8 mouse cellular contexts compared by ENCODE assay signal in the genomic region with DNA sequence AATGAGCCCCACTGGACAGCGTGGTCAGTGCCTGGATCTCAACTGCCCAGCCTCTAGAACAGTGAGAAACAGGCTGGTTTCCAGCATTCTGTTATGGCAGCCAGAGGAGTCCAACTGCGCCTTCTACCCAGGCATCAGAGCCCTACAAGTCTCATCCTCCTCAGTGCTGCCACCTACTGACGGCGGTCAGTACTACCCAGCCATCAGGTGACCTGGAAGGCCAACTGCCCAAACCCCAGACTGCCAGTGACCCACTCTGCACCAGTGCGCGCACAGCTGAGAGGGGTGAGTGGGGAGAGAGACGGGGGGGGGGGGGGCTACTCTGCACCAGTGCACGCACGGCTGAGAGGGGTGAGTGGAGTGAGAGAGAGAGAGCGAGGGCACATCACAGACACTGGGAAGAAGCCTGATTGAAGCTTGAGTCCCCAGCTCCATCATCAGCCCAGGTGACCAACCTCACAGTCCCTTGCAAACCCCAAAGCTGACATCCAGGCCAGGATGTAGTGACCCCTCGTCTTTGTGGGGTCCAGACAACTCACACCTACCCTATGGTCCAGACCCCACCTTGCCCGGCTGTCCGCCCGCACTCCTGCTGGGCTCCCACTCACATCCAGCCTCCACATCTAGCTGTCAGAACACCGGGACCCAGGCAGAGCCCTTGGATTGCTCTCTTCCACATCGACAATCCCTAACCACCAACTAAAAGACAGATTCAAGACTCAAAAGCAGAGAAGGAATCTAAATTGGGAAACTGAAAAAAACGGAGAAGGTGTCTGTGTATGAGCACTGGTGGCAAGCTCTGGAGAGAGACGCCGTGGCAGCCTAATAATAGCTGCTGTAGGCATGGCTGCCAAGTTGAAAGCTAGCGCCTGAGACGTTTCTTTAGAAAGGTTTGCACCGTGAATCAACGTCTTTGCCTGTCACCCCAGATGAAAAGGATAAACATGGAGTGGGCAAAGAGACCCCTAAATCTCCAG. TPM values are rescaled to one million over a fixed set of nuclear protein-coding genes. Genes with fewer than 3 reads are reported as not detected.
DNase-seq lines count a peak whose midpoint lies in the region; ATAC-seq and TF ChIP-seq lines count a peak whose summit lies in the region.

No protein-coding gene starts in this region.

- H3K9ac ChIP-seq in hindbrain, postnatal 0 days (replicated peaks; ENCODE audit: low read length) = no peak overlapping the region

- WGBS in hindbrain, postnatal 0 days = 44% methylated on average over 21 of the region's 23 CpGs
- 66% methylated on average over 21 of the region's 23 CpGs for WGBS in spleen, adult 2 months

- no peaks in the 10 kb centered on the region for H3K27me3 ChIP-seq in testis, adult 2 months (ENCODE audit: control insufficient read depth, insufficient read depth, low read length)
- H3K27me3 ChIP-seq in hindbrain, postnatal 0 days (ENCODE audit: insufficient read depth, low read length) = no peaks in the 10 kb centered on the region
- no peaks in the 10 kb centered on the region for H3K27me3 ChIP-seq in spleen, adult 2 months (ENCODE audit: control insufficient read depth, insufficient read depth, low read length)

- no peak overlapping the region for H3K27ac ChIP-seq in testis, adult 2 months (ENCODE audit: control insufficient read depth, insufficient read depth, low read depth, low read length)
- peak overlapping the region; percentile 95 for H3K27ac ChIP-seq in gastrocnemius, adult 2 months
- H3K27ac ChIP-seq in hindbrain, postnatal 0 days = peak overlapping the region; percentile 58; the same call in 1 of the 2 replicates
- no peak overlapping the region for H3K27ac ChIP-seq in spleen, adult 2 months (ENCODE audit: insufficient read depth, low read length)

- TF ChIP-seq POLR2A in testis, adult 2 months (IDR thresholded peaks at IDR 0.05; ENCODE audit: control insufficient read depth, low read depth, low read length) = no peak
- no peak for TF ChIP-seq POLR2A in spleen, adult 2 months (IDR thresholded peaks at IDR 0.05; ENCODE audit: low read depth, low read length)

- no peaks in the 10 kb centered on the region for H3K9me3 ChIP-seq in hindbrain, postnatal 0 days (ENCODE audit: low read length)

- DNase-seq in testis, postnatal 14 days (ENCODE audit: low spot score) = no peak
- peak; percentile 75 for DNase-seq in cerebellum, adult 8-10 months
- peak; percentile 90 for DNase-seq in gastrocnemius, adult 2 months
- DNase-seq in hindbrain, postnatal 0 days (ENCODE audit: low spot score) = peak; percentile 80
- peak; percentile 57 for DNase-seq in left cerebral cortex, postnatal 36 days (ENCODE audit: low spot score in 2 of 2)
- DNase-seq in mesoderm, embryonic 11.5 days (ENCODE audit: low read depth, low spot score) = peak; percentile 65
- DNase-seq in spleen, adult 2 months (ENCODE audit: low read depth in 1 of 2, low spot score in 2 of 2) = peak; percentile 41 to 59

- TF ChIP-seq CTCF in testis, adult 2 months (IDR thresholded peaks at IDR 0.05; ENCODE audit: control insufficient read depth, insufficient read depth, insufficient replicate concordance, low read depth, low read length) = peak; percentile 77; the same call in 1 of the 2 replicates
- TF ChIP-seq CTCF in gastrocnemius, adult 2 months (IDR thresholded peaks at IDR 0.05) = peak; percentile 84
- peak; percentile 83 for TF ChIP-seq CTCF in hindbrain, postnatal 0 days (IDR thresholded peaks at IDR 0.05; ENCODE audit: low read depth)
- TF ChIP-seq CTCF in spleen, adult 2 months (IDR thresholded peaks at IDR 0.05; ENCODE audit: extremely low read depth, insufficient read depth, insufficient read length, insufficient replicate concordance) = peak; percentile 73; the same call in 1 of the 2 replicates

- H3K36me3 ChIP-seq in testis, adult 2 months (ENCODE audit: control insufficient read depth, insufficient read depth, low read length) = no peaks in the 10 kb centered on the region
- peaks cover 16% of the 10 kb centered on the region; the same call in 1 of the 2 replicates for H3K36me3 ChIP-seq in hindbrain, postnatal 0 days (ENCODE audit: insufficient read depth, low read length)
- peaks cover 11% of the 10 kb centered on the region for H3K36me3 ChIP-seq in spleen, adult 2 months (ENCODE audit: control insufficient read depth, insufficient read depth, low read length)

- intact Hi-C loops in gastrocnemius, adult 2 months (cut with DNase I) = loop anchor here (2.0 kb wide), 1 partner anchor 22 kb away; a partner anchor contains a TSS
- intact Hi-C loops in left cerebral cortex, postnatal 36 days (cut with DNase I) = loop anchor here (5.0 kb wide), 1 partner anchor 87 kb away; no protein-coding TSS in a partner anchor

- H3K4me2 ChIP-seq in hindbrain, postnatal 0 days (ENCODE audit: low read depth, low read length) = 0 out of 2 replicates have a peak overlapping the region, but pooled peaks have one; percentile 10

- peak; percentile 61 for ATAC-seq in hindbrain, postnatal 0 days

- peaks cover 12% of the 10 kb centered on the region for H3K4me1 ChIP-seq in testis, adult 2 months (ENCODE audit: control insufficient read depth, insufficient read depth, low read length)
- H3K4me1 ChIP-seq in hindbrain, postnatal 0 days (ENCODE audit: insufficient read depth, low read length) = peaks cover 3% of the 10 kb centered on the region; the same call in 1 of the 2 replicates
- no peaks in the 10 kb centered on the region for H3K4me1 ChIP-seq in spleen, adult 2 months (ENCODE audit: control insufficient read depth, insufficient read depth, insufficient read length)

- H3K4me3 ChIP-seq in testis, adult 2 months (ENCODE audit: control insufficient read depth, low read depth, low read length) = no peak overlapping the region
- H3K4me3 ChIP-seq in gastrocnemius, adult 2 months = peak overlapping the region; percentile 70
- no peak overlapping the region for H3K4me3 ChIP-seq in hindbrain, postnatal 0 days (ENCODE audit: low read length)
- H3K4me3 ChIP-seq in spleen, adult 2 months (ENCODE audit: extremely low read depth, insufficient read depth, insufficient read length) = no peak overlapping the region

RNA-seq across cellular contexts. Expression of a gene that starts 22.6 kb away (rescaled TPM):
- polyA plus RNA-seq in testis, adult 2 months (2012; rRNA removed) = 9.7 and 11.8 TPM in 2 replicates
- total RNA-seq in gastrocnemius, adult 2 months (2021) = 10 to 100 TPM; 26.1 to 36.7 TPM
- total RNA-seq in hindbrain, postnatal 0 days (2014; rRNA removed) = 72.4 and 113 TPM in 2 replicates
- polyA plus RNA-seq in hindbrain, postnatal 0 days (2015; fragmentation: Nextera tagmentation; extraction: Ambion mirVana) = 26.6 and 31.6 TPM in 2 replicates
- 10 to 100 TPM; 67.6 to 73.5 TPM for total RNA-seq in left cerebral cortex, postnatal 36 days (2021)
- polyA plus RNA-seq in spleen, adult 2 months (2012; rRNA removed) = 89.7 and 113 TPM in 2 replicates

RNA-seq across cellular contexts. Expression of a gene that starts 34.3 kb away (rescaled TPM):
- 0.77 and 1.1 TPM in 2 replicates for polyA plus RNA-seq in testis, adult 2 months (2012; rRNA removed)
- 1 to 10 TPM; 4.0 to 8.8 TPM for total RNA-seq in gastrocnemius, adult 2 months (2021)
- total RNA-seq in hindbrain, postnatal 0 days (2014; rRNA removed) = 4.0 and 5.4 TPM in 2 replicates
- 1.7 and 2.0 TPM in 2 replicates for polyA plus RNA-seq in hindbrain, postnatal 0 days (2015; fragmentation: Nextera tagmentation; extraction: Ambion mirVana)
- 1 to 10 TPM; 1.6 to 2.0 TPM for total RNA-seq in left cerebral cortex, postnatal 36 days (2021)
- 2.0 and 2.6 TPM in 2 replicates for polyA plus RNA-seq in spleen, adult 2 months (2012; rRNA removed)

RNA-seq across cellular contexts. Expression of a gene that starts 52.6 kb away (rescaled TPM):
- polyA plus RNA-seq in testis, adult 2 months (2012; rRNA removed) = 303 and 357 TPM in 2 replicates
- total RNA-seq in gastrocnemius, adult 2 months (2021) = 10 to 100 TPM; 19.4 to 20.1 TPM
- total RNA-seq in hindbrain, postnatal 0 days (2014; rRNA removed) = 24.3 and 28.8 TPM in 2 replicates
- 15.2 and 15.7 TPM in 2 replicates for polyA plus RNA-seq in hindbrain, postnatal 0 days (2015; fragmentation: Nextera tagmentation; extraction: Ambion mirVana)
- 10 to 100 TPM; 21.7 to 25.9 TPM for total RNA-seq in left cerebral cortex, postnatal 36 days (2021)
- 15.1 and 19.3 TPM in 2 replicates for polyA plus RNA-seq in spleen, adult 2 months (2012; rRNA removed)

Comparison
In these comparisons a context has a peak if more than half of its experiments do, and no peak if none do; other contexts are left out.
1. H3K27ac ChIP-seq: peak in gastrocnemius, adult 2 months (single experiment) and hindbrain, postnatal 0 days (single experiment); none in testis, adult 2 months (single experiment) and spleen, adult 2 months (single experiment).
2. Peak in every context shown above with its lines, with median percentiles within 50 percentile points of each other: CTCF ChIP-seq.